Mouse (Mus musculus) embryonic facial prominence, embryonic 15.5 days (tissue): Measurements from ENCODE around the gene Psmb2. TPM values are rescaled to one million over a fixed set of nuclear protein-coding genes. Genes with fewer than 3 reads are reported as not detected.
A peak's percentile ranks its signal among the peaks of the same experiment; 100 is the strongest.

Experiments used
- ATAC-seq: fragments of 200-750 bp; cut with Nextera tagmentation; 2 replicates; pipeline ENCODE4 v1.8.0; 2017; ENCODE audit warnings: low read depth, moderate TSS enrichment; ENCODE audit not compliant: insufficient number of reproducible peaks, low FRiP score, low TSS enrichment
- H3K27ac ChIP-seq: fragments of 300-500 bp; sonication (generic); replicated peaks from 2 replicates; pipeline ENCODE4 v1.5.1; 2015; ENCODE audit warnings: mild to moderate bottlenecking, inconsistent platforms
- H3K27me3 ChIP-seq: fragments of 300-500 bp; sonication (generic); 2 replicates; pipeline ENCODE4 v1.6.1; 2015; ENCODE audit warnings: inconsistent platforms
- H3K36me3 ChIP-seq: fragments of 300-500 bp; sonication (generic); 2 replicates; pipeline ENCODE4 v1.6.1; 2015; ENCODE audit warnings: mild to moderate bottlenecking, inconsistent platforms
- H3K4me1 ChIP-seq: fragments of 300-500 bp; sonication (generic); 2 replicates; pipeline ENCODE4 v1.6.1; 2015; ENCODE audit warnings: inconsistent platforms
- H3K4me2 ChIP-seq: fragments of 300-500 bp; sonication (generic); replicated peaks from 2 replicates; pipeline ENCODE4 v1.6.1; 2015; ENCODE audit warnings: mild to moderate bottlenecking, inconsistent platforms
- H3K4me3 ChIP-seq: fragments of 300-500 bp; sonication (generic); replicated peaks from 2 replicates; pipeline ENCODE4 v1.5.1; 2015; ENCODE audit warnings: mild to moderate bottlenecking, inconsistent platforms
- H3K9ac ChIP-seq: fragments of 300-500 bp; sonication (generic); 2 replicates; pipeline ENCODE4 v1.6.1; 2015; ENCODE audit warnings: inconsistent platforms
- H3K9me3 ChIP-seq: fragments of 300-500 bp; sonication (generic); replicated peaks from 2 replicates; pipeline ENCODE4 v1.6.1; 2016; ENCODE audit warnings: inconsistent platforms
- WGBS: fragments of 180-500 bp; shearing (Covaris S2); methylation state at CpG from one replicate; pipeline ENCODE4 v1.1.7; 2015; 5-methylcytosine and 5-hydroxymethylcytosine counted together
- polyA plus RNA-seq: library from polyadenylated mRNA; unstranded; fragments of >200 nt; fragmentation: Nextera tagmentation; extraction: Ambion mirVana; gene quantifications from 2 replicates; pipeline ENCODE4 v1.2.1, GENCODE M21; 2015

Psmb2 gene
- polyA plus RNA-seq, 1 experiment from 2014 or later, result 431 TPM

GRCm38 (mm10) chr4:126653148-126653547 is 24.3 kb upstream of the Psmb2 start:
- no peaks in the 10 kb centered on the region for H3K9me3 ChIP-seq
- H3K27ac ChIP-seq, result no peak overlapping the region
- H3K36me3 ChIP-seq, result no peaks in the 10 kb centered on the region
- peaks cover 5% of the 10 kb centered on the region for H3K27me3 ChIP-seq
- no peak for ATAC-seq
- H3K4me3 ChIP-seq, result no peak overlapping the region
- no peak overlapping the region for H3K9ac ChIP-seq
- H3K4me2 ChIP-seq, result no peak overlapping the region
- no peaks in the 10 kb centered on the region for H3K4me1 ChIP-seq
- WGBS, result 82% methylated on average over 5 of the region's 5 CpGs

GRCm38 (mm10) chr4:126655356-126655755 is 22.1 kb upstream of the Psmb2 start:
- no peaks in the 10 kb centered on the region for H3K36me3 ChIP-seq
- H3K4me1 ChIP-seq, result no peaks in the 10 kb centered on the region
- no peak overlapping the region for H3K9ac ChIP-seq
- peak; percentile 54; the same call in 1 of the 2 replicates for ATAC-seq
- H3K4me3 ChIP-seq, result no peak overlapping the region
- WGBS, result 7% methylated on average over 9 of the region's 9 CpGs
- no peak overlapping the region for H3K4me2 ChIP-seq
- H3K27me3 ChIP-seq, result peaks cover 5% of the 10 kb centered on the region; the same call in 1 of the 2 replicates
- no peaks in the 10 kb centered on the region for H3K9me3 ChIP-seq
- H3K27ac ChIP-seq, result no peak overlapping the region

GRCm38 (mm10) chr4:126661249-126661648 is 16.2 kb upstream of the Psmb2 start:
- Histone ChIP-seq H3K27me3 (peaks cover 8% of the 10 kb centered on the region; the same call in 1 of the 2 replicates), H3K4me3 (no peak overlapping the region), H3K9me3 (no peaks in the 10 kb centered on the region), H3K27ac (no peak overlapping the region), H3K4me1 (no peaks in the 10 kb centered on the region), H3K4me2 (no peak overlapping the region), H3K9ac (no peak overlapping the region), H3K36me3 (no peaks in the 10 kb centered on the region)
- ATAC-seq, result no peak
- 76% methylated on average over 7 of the region's 7 CpGs for WGBS

- no peak overlapping the region for H3K9ac ChIP-seq
- no peak overlapping the region for H3K27ac ChIP-seq
- no peaks in the 10 kb centered on the region for H3K9me3 ChIP-seq
- no peaks in the 10 kb centered on the region for H3K27me3 ChIP-seq
- H3K4me3 ChIP-seq, result no peak overlapping the region
- no peaks in the 10 kb centered on the region for H3K4me1 ChIP-seq
- no peak for ATAC-seq
- 90% methylated on average over 2 of the region's 2 CpGs for WGBS
- H3K4me2 ChIP-seq, result no peak overlapping the region
- no peaks in the 10 kb centered on the region for H3K36me3 ChIP-seq
These were observed 10.4 kb upstream of the Psmb2 start for GRCm38 (mm10) chr4:126667075-126667474.

- 77% methylated on average over 5 of the region's 5 CpGs for WGBS
- H3K9ac ChIP-seq, result no peak overlapping the region
These were observed 4.9 kb downstream of the Psmb2 start for GRCm38 (mm10) chr4:126682298-126682697.

GRCm38 (mm10) chr4:126683084-126683483 is 5.7 kb downstream of the Psmb2 start:
- peaks cover 41% of the 10 kb centered on the region for H3K36me3 ChIP-seq
- ATAC-seq, result no peak
- H3K9ac ChIP-seq, result no peak overlapping the region
- no peaks in the 10 kb centered on the region for H3K27me3 ChIP-seq
- H3K27ac ChIP-seq, result no peak overlapping the region
- H3K4me3 ChIP-seq, result no peak overlapping the region
- 0 out of 2 replicates have a peak, but pooled peaks cover 6% of the 10 kb centered on the region for H3K4me1 ChIP-seq
- H3K4me2 ChIP-seq, result no peak overlapping the region
- H3K9me3 ChIP-seq, result no peaks in the 10 kb centered on the region
- 72% methylated on average over 3 of the region's 3 CpGs for WGBS

More at GRCm38 (mm10) chr4:126682298-126682697, 4.9 kb downstream of the Psmb2 start:
- no peaks in the 10 kb centered on the region for H3K9me3 ChIP-seq
- no peak for ATAC-seq
- H3K27ac ChIP-seq, result no peak overlapping the region
- no peaks in the 10 kb centered on the region for H3K27me3 ChIP-seq
- peaks cover 35% of the 10 kb centered on the region for H3K36me3 ChIP-seq
- H3K4me1 ChIP-seq, result 0 out of 2 replicates have a peak, but pooled peaks cover 9% of the 10 kb centered on the region
- no peak overlapping the region for H3K4me3 ChIP-seq
- no peak overlapping the region for H3K4me2 ChIP-seq

GRCm38 (mm10) chr4:126689457-126689856 is 12.0 kb downstream of the Psmb2 start:
- no peak overlapping the region for H3K9ac ChIP-seq
- no peak overlapping the region for H3K27ac ChIP-seq
- 92% methylated on average over 2 of the region's 2 CpGs for WGBS
- no peaks in the 10 kb centered on the region for H3K9me3 ChIP-seq
- H3K27me3 ChIP-seq, result no peaks in the 10 kb centered on the region
- no peaks in the 10 kb centered on the region for H3K4me1 ChIP-seq
- ATAC-seq, result no peak
- no peak overlapping the region for H3K4me3 ChIP-seq
- H3K4me2 ChIP-seq, result no peak overlapping the region
- peaks cover 44% of the 10 kb centered on the region for H3K36me3 ChIP-seq

GRCm38 (mm10) chr4:126693021-126693420 is 15.6 kb downstream of the Psmb2 start:
- Histone ChIP-seq H3K9ac (no peak overlapping the region), H3K4me2 (no peak overlapping the region), H3K27ac (no peak overlapping the region), H3K9me3 (no peaks in the 10 kb centered on the region), H3K27me3 (no peaks in the 10 kb centered on the region), H3K36me3 (peaks cover 14% of the 10 kb centered on the region), H3K4me1 (no peaks in the 10 kb centered on the region), H3K4me3 (no peak overlapping the region)
- ATAC-seq, result no peak
- WGBS, result 74% methylated on average over 5 of the region's 5 CpGs

GRCm38 (mm10) chr4:126696908-126697307 is 19.5 kb downstream of the Psmb2 start:
- peaks cover 26% of the 10 kb centered on the region for H3K36me3 ChIP-seq

GRCm38 (mm10) chr4:126706630-126707438 is 29.4 kb downstream of the Psmb2 start:
- no peak overlapping the region for H3K9ac ChIP-seq
- peaks cover 56% of the 10 kb centered on the region for H3K36me3 ChIP-seq
- H3K4me2 ChIP-seq, result no peak overlapping the region
- no peaks in the 10 kb centered on the region for H3K9me3 ChIP-seq
- H3K27me3 ChIP-seq, result no peaks in the 10 kb centered on the region
- ATAC-seq, result peak; percentile 83
- H3K4me1 ChIP-seq, result peaks cover 11% of the 10 kb centered on the region; the same call in 1 of the 2 replicates
- no peak overlapping the region for H3K4me3 ChIP-seq
- H3K27ac ChIP-seq, result no peak overlapping the region
- 30% methylated on average over 12 of the region's 12 CpGs for WGBS

More at GRCm38 (mm10) chr4:126696908-126697307, 19.5 kb downstream of the Psmb2 start:
- H3K4me2 ChIP-seq, result no peak overlapping the region
- H3K27ac ChIP-seq, result no peak overlapping the region
- no peaks in the 10 kb centered on the region for H3K4me1 ChIP-seq
- no peaks in the 10 kb centered on the region for H3K27me3 ChIP-seq
- H3K4me3 ChIP-seq, result no peak overlapping the region
- no peak overlapping the region for H3K9ac ChIP-seq
- H3K9me3 ChIP-seq, result no peaks in the 10 kb centered on the region
- ATAC-seq, result no peak
- WGBS, result 74% methylated on average over 4 of the region's 4 CpGs

- Histone ChIP-seq H3K4me1 (peaks cover 11% of the 10 kb centered on the region; the same call in 1 of the 2 replicates), H3K9ac (no peak overlapping the region), H3K9me3 (no peaks in the 10 kb centered on the region), H3K4me2 (no peak overlapping the region), H3K27ac (no peak overlapping the region), H3K36me3 (peaks cover 62% of the 10 kb centered on the region), H3K27me3 (no peaks in the 10 kb centered on the region), H3K4me3 (no peak overlapping the region)
- ATAC-seq, result no peak
- WGBS, result 40% methylated on average over 5 of the region's 5 CpGs
These were observed 30.0 kb downstream of the Psmb2 start for GRCm38 (mm10) chr4:126707439-126707826.
